ENCODE assay signal across 8 mouse cellular contexts in the genomic region with DNA sequence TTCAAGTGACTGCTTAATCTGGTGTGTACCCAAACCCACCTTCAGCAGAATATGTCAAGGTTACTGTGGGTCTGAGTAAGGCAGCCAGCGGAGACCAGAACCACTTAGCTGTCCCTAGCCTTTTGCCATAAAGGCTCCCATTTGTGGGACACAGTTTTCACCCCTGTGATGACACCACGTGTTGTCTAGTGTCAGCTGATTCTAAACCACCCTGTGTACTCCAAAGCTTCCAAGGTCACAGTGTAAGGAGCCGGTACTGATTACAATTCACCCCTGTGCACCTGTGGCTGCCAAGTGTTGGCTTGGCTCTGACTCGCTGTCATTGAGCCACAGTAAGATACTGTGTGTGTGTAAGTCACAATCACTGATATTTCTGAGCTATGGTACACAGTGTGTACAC. TPM values are rescaled to one million over a fixed set of nuclear protein-coding genes. Genes with fewer than 3 reads are reported as not detected.
DNase-seq lines count a peak whose midpoint lies in the region; TF ChIP-seq lines count a peak whose summit lies in the region.

No protein-coding gene starts in this region.

- 0 out of 2 replicates have a peak, but pooled peaks have one; percentile 59 for TF ChIP-seq EP300 in heart, adult 2 months (IDR thresholded peaks at IDR 0.05; ENCODE audit: insufficient read depth, low read depth, low read length)

- H3K36me3 ChIP-seq in heart, adult 2 months (ENCODE audit: control insufficient read depth, insufficient read depth, low read length) = peaks cover 32% of the 10 kb centered on the region
- H3K36me3 ChIP-seq in macrophage (ENCODE audit: inconsistent target) = peaks cover 19% of the 10 kb centered on the region; the same call in 1 of the 2 replicates

- no peak for TF ChIP-seq CTCF in heart, adult 2 months (IDR thresholded peaks at IDR 0.05)

- TF ChIP-seq POLR2A in heart, adult 2 months (IDR thresholded peaks at IDR 0.05; ENCODE audit: insufficient read depth, low read depth, low read length) = peak; percentile 50

- intact Hi-C loops in heart, adult 2 months (cut with DNase I) = loop anchor here (10.0 kb wide), 1 partner anchor 316 kb away; no protein-coding TSS in a partner anchor

- DNase-seq in CD4-positive helper T cell, adult 2 months (ENCODE audit: low read depth, low spot score) = peak; percentile 27
- DNase-seq in MN1 (ENCODE audit: low spot score) = peak; percentile 7
- peak; percentile 46 for DNase-seq in cerebellum, adult 9-10 months
- peak; percentile 49 to 72 for DNase-seq in heart, adult 2 months
- peak; percentile 69 for DNase-seq in kidney, adult 18-20 months
- DNase-seq in thymus, postnatal 0 days (ENCODE audit: low spot score) = peak; percentile 24
- DNase-seq in urinary bladder, postnatal 14 days (ENCODE audit: low spot score) = no peak

- H3K9ac ChIP-seq in heart, adult 2 months (ENCODE audit: low read depth, low read length) = peak overlapping the region; percentile 99

- peaks cover 2% of the 10 kb centered on the region; the same call in 1 of the 2 replicates for H3K79me2 ChIP-seq in heart, adult 2 months (replicated peaks; ENCODE audit: control insufficient read depth, insufficient read depth, low read length)
- H3K79me2 ChIP-seq in macrophage (ENCODE audit: inconsistent target) = peaks cover 13% of the 10 kb centered on the region

- WGBS in heart, adult 2 months = 24% methylated on average over 4 of the region's 4 CpGs
- WGBS in macrophage (ENCODE audit: missing documents) = 63% methylated on average over 4 of the region's 4 CpGs

- H3K4me1 ChIP-seq in heart, adult 2 months (ENCODE audit: control insufficient read depth, insufficient read depth, low read length) = peaks cover 1% of the 10 kb centered on the region

- peak overlapping the region; percentile 98 for H3K27ac ChIP-seq in heart, adult 2 months
- H3K27ac ChIP-seq in macrophage = peak overlapping the region; percentile 48

- H3K4me3 ChIP-seq in heart, adult 2 months = peak overlapping the region; percentile 78
- peak overlapping the region; percentile 78 for H3K4me3 ChIP-seq in macrophage (ENCODE audit: inconsistent target)

- H3K27me3 ChIP-seq in heart, adult 2 months (ENCODE audit: control insufficient read depth, insufficient read depth, low read length) = no peaks in the 10 kb centered on the region

RNA-seq across cellular contexts. Expression of gene Tmem106b, which starts 0.9 kb away (rescaled TPM):
- 100 to 1,000 TPM; 151 to 181 TPM for total RNA-seq in heart, adult 2 months (2021)
- polyA plus RNA-seq in heart, adult 2 months (2012; rRNA removed) = 25.6 and 52.4 TPM in 2 replicates
- 10 to 100 TPM in 25 of 26 experiments, 1 to 10 TPM in 1; 6.7 to 69.4 (median 29.3) TPM for total RNA-seq in macrophage (2018; cell fraction: chromatin; rRNA removed)
- 10 to 100 TPM; 33.4 to 91.7 (median 46.5) TPM for total RNA-seq in macrophage (2018; cell fraction: cytosol; rRNA removed)
- 100 to 1,000 TPM in 1 of 26 experiments, 10 to 100 TPM in 25; 17.4 to 112 (median 31.1) TPM for total RNA-seq in macrophage (2018; cell fraction: nucleus; rRNA removed)
- 41.7 to 58.5 TPM (median 54.4 TPM) in 3 replicates for polyA plus RNA-seq in macrophage (2018)
- 37.4 and 40.7 TPM in 2 replicates for polyA plus RNA-seq in thymus, postnatal 0 days (2015; fragmentation: Nextera tagmentation; extraction: Ambion mirVana)
